Mouse (Mus musculus) liver, embryonic 15.5 days (tissue): ENCODE results near the gene Nell2. TPM values are rescaled to one million over a fixed set of nuclear protein-coding genes. Genes with fewer than 3 reads are reported as not detected.

ENCODE experiments used
- ATAC-seq: fragments of 200-750 bp; cut with Nextera tagmentation; 2 replicates; pipeline ENCODE4 v1.8.0; 2017; ENCODE audit warnings: moderate number of reproducible peaks, mild to moderate bottlenecking, moderate library complexity; ENCODE audit not compliant: insufficient read depth
- H3K27ac ChIP-seq: fragments of 300-500 bp; sonication (generic); replicated peaks from 2 replicates; pipeline ENCODE4 v1.5.1; 2015; ENCODE audit warnings: mild to moderate bottlenecking, inconsistent platforms
- H3K27me3 ChIP-seq: fragments of 300-500 bp; sonication (generic); 2 replicates; pipeline ENCODE4 v1.6.1; 2015; ENCODE audit warnings: mild to moderate bottlenecking, inconsistent platforms
- H3K36me3 ChIP-seq: fragments of 300-500 bp; sonication (generic); replicated peaks from 2 replicates; pipeline ENCODE4 v1.6.1; 2015; ENCODE audit warnings: moderate library complexity, mild to moderate bottlenecking, inconsistent platforms
- H3K4me1 ChIP-seq: fragments of 300-500 bp; sonication (generic); replicated peaks from 2 replicates; pipeline ENCODE4 v1.6.1; 2015; ENCODE audit warnings: inconsistent platforms
- H3K4me2 ChIP-seq: fragments of 300-500 bp; sonication (generic); 2 replicates; pipeline ENCODE4 v1.6.1; 2015; ENCODE audit warnings: moderate library complexity, mild to moderate bottlenecking, inconsistent platforms
- H3K4me3 ChIP-seq: fragments of 300-500 bp; sonication (generic); replicated peaks from 2 replicates; pipeline ENCODE4 v1.5.1; 2015; ENCODE audit warnings: mild to moderate bottlenecking, inconsistent platforms
- H3K9ac ChIP-seq: fragments of 300-500 bp; sonication (generic); 2 replicates; pipeline ENCODE4 v1.6.1; 2015; ENCODE audit warnings: moderate library complexity, mild to moderate bottlenecking, inconsistent platforms
- H3K9me3 ChIP-seq: fragments of 300-500 bp; sonication (generic); replicated peaks from 2 replicates; pipeline ENCODE4 v1.6.1; 2016; ENCODE audit warnings: inconsistent platforms
- WGBS: fragments of 180-500 bp; shearing (Covaris S2); methylation state at CpG from one replicate; pipeline ENCODE4 v1.1.7; 2015; ENCODE audit warnings: mixed read lengths; ENCODE audit not compliant: insufficient replicate concordance; 5-methylcytosine and 5-hydroxymethylcytosine counted together
- polyA plus RNA-seq: library from polyadenylated mRNA; unstranded; fragments of >200 nt; fragmentation: Nextera tagmentation; extraction: Ambion mirVana; gene quantifications from 2 replicates; pipeline ENCODE4 v1.2.1, GENCODE M21; 2015

Gene Nell2
- polyA plus RNA-seq, 1 experiment from 2014 or later: 0.36 TPM

GRCm38 (mm10) chr15:95334323-95335296 lies 193.7 kb downstream of the Nell2 start:
- H3K4me1 ChIP-seq: no peaks in the 10 kb centered on the region
- H3K36me3 ChIP-seq: no peaks in the 10 kb centered on the region
- WGBS: 60% methylated on average over 11 of the region's 11 CpGs
- no peaks in the 10 kb centered on the region for H3K9me3 ChIP-seq
- ATAC-seq: no peak
- no peak overlapping the region for H3K9ac ChIP-seq
- H3K27ac ChIP-seq: no peak overlapping the region
- no peak overlapping the region for H3K4me3 ChIP-seq
- no peaks in the 10 kb centered on the region for H3K27me3 ChIP-seq
- no peak overlapping the region for H3K4me2 ChIP-seq

GRCm38 (mm10) chr15:95333229-95333628 lies 195.1 kb downstream of the Nell2 start:
- no peaks in the 10 kb centered on the region for H3K27me3 ChIP-seq
- WGBS: 49% methylated on average over 4 of the region's 4 CpGs
- H3K4me3 ChIP-seq: no peak overlapping the region
- no peak overlapping the region for H3K4me2 ChIP-seq
- ATAC-seq: no peak
- no peaks in the 10 kb centered on the region for H3K36me3 ChIP-seq
- H3K4me1 ChIP-seq: no peaks in the 10 kb centered on the region
- no peak overlapping the region for H3K27ac ChIP-seq
- H3K9me3 ChIP-seq: no peaks in the 10 kb centered on the region
- H3K9ac ChIP-seq: no peak overlapping the region

- Histone ChIP-seq H3K9ac (no peak overlapping the region), H3K4me2 (no peak overlapping the region), H3K36me3 (no peaks in the 10 kb centered on the region), H3K4me3 (no peak overlapping the region), H3K9me3 (no peaks in the 10 kb centered on the region), H3K27ac (no peak overlapping the region), H3K27me3 (no peaks in the 10 kb centered on the region), H3K4me1 (no peaks in the 10 kb centered on the region)
- ATAC-seq: no peak
- WGBS: 35% methylated on average over 2 of the region's 2 CpGs
Measured at GRCm38 (mm10) chr15:95330926-95331325, 197.4 kb downstream of the Nell2 start.

GRCm38 (mm10) chr15:95322744-95323143 lies 205.6 kb downstream of the Nell2 start:
- no peaks in the 10 kb centered on the region for H3K36me3 ChIP-seq
- H3K4me1 ChIP-seq: no peaks in the 10 kb centered on the region
- 68% methylated on average over 2 of the region's 2 CpGs for WGBS
- no peak overlapping the region for H3K9ac ChIP-seq
- H3K9me3 ChIP-seq: no peaks in the 10 kb centered on the region
- no peak overlapping the region for H3K4me3 ChIP-seq
- H3K27me3 ChIP-seq: no peaks in the 10 kb centered on the region
- H3K4me2 ChIP-seq: no peak overlapping the region
- H3K27ac ChIP-seq: no peak overlapping the region
- ATAC-seq: no peak

- Histone ChIP-seq H3K27ac (no peak overlapping the region), H3K36me3 (no peaks in the 10 kb centered on the region), H3K9me3 (no peaks in the 10 kb centered on the region), H3K27me3 (no peaks in the 10 kb centered on the region), H3K9ac (no peak overlapping the region), H3K4me3 (no peak overlapping the region), H3K4me2 (no peak overlapping the region), H3K4me1 (no peaks in the 10 kb centered on the region)
- 38% methylated on average over 4 of the region's 4 CpGs for WGBS
- ATAC-seq: no peak
Measured at GRCm38 (mm10) chr15:95316626-95317025, 211.7 kb downstream of the Nell2 start.

GRCm38 (mm10) chr15:95314808-95315145 lies 213.6 kb downstream of the Nell2 start:
- Histone ChIP-seq H3K9ac (no peak overlapping the region), H3K4me1 (no peaks in the 10 kb centered on the region), H3K4me2 (no peak overlapping the region), H3K36me3 (no peaks in the 10 kb centered on the region), H3K4me3 (no peak overlapping the region), H3K27me3 (no peaks in the 10 kb centered on the region), H3K9me3 (no peaks in the 10 kb centered on the region), H3K27ac (no peak overlapping the region)
- no peak for ATAC-seq
- 75% methylated on average over 5 of the region's 5 CpGs for WGBS

GRCm38 (mm10) chr15:95314121-95314807 lies 214.1 kb downstream of the Nell2 start:
- no peak for ATAC-seq
- H3K27me3 ChIP-seq: no peaks in the 10 kb centered on the region
- H3K9me3 ChIP-seq: no peaks in the 10 kb centered on the region
- H3K4me3 ChIP-seq: no peak overlapping the region
- H3K27ac ChIP-seq: no peak overlapping the region
- H3K36me3 ChIP-seq: no peaks in the 10 kb centered on the region
- H3K4me1 ChIP-seq: no peaks in the 10 kb centered on the region
- H3K9ac ChIP-seq: no peak overlapping the region
- WGBS: 58% methylated on average over 16 of the region's 16 CpGs
- no peak overlapping the region for H3K4me2 ChIP-seq

GRCm38 (mm10) chr15:95313286-95313685 lies 215.1 kb downstream of the Nell2 start:
- no peaks in the 10 kb centered on the region for H3K27me3 ChIP-seq
- ATAC-seq: no peak
- 55% methylated on average over 5 of the region's 5 CpGs for WGBS
- no peak overlapping the region for H3K27ac ChIP-seq
- no peak overlapping the region for H3K4me2 ChIP-seq
- H3K4me3 ChIP-seq: no peak overlapping the region
- no peaks in the 10 kb centered on the region for H3K9me3 ChIP-seq
- H3K4me1 ChIP-seq: no peaks in the 10 kb centered on the region
- no peaks in the 10 kb centered on the region for H3K36me3 ChIP-seq
- H3K9ac ChIP-seq: no peak overlapping the region

GRCm38 (mm10) chr15:95304102-95304501 lies 224.3 kb downstream of the Nell2 start:
- no peak for ATAC-seq
- Histone ChIP-seq H3K4me1 (no peaks in the 10 kb centered on the region), H3K27me3 (no peaks in the 10 kb centered on the region), H3K4me2 (no peak overlapping the region), H3K27ac (no peak overlapping the region), H3K9ac (no peak overlapping the region), H3K4me3 (no peak overlapping the region), H3K36me3 (no peaks in the 10 kb centered on the region), H3K9me3 (no peaks in the 10 kb centered on the region; the same call in 1 of the 2 replicates)
- 57% methylated on average over 8 of the region's 8 CpGs for whole genome bisulfite sequencing

- no peaks in the 10 kb centered on the region; the same call in 1 of the 2 replicates for H3K9me3 ChIP-seq
- H3K27ac ChIP-seq: no peak overlapping the region
- H3K36me3 ChIP-seq: no peaks in the 10 kb centered on the region
- no peak for ATAC-seq
- no peak overlapping the region for H3K9ac ChIP-seq
- H3K27me3 ChIP-seq: no peaks in the 10 kb centered on the region
- H3K4me3 ChIP-seq: no peak overlapping the region
- 72% methylated on average over 10 of the region's 10 CpGs for WGBS
- no peaks in the 10 kb centered on the region for H3K4me1 ChIP-seq
- no peak overlapping the region for H3K4me2 ChIP-seq
Measured at GRCm38 (mm10) chr15:95296561-95296960, 231.8 kb downstream of the Nell2 start.

GRCm38 (mm10) chr15:95289047-95289446 lies 239.3 kb downstream of the Nell2 start:
- Histone ChIP-seq H3K36me3 (no peaks in the 10 kb centered on the region), H3K9me3 (no peaks in the 10 kb centered on the region), H3K9ac (no peak overlapping the region), H3K4me1 (no peaks in the 10 kb centered on the region), H3K27ac (no peak overlapping the region), H3K4me2 (no peak overlapping the region), H3K4me3 (no peak overlapping the region), H3K27me3 (no peaks in the 10 kb centered on the region)
- WGBS: 52% methylated on average over 10 of the region's 10 CpGs
- ATAC-seq: no peak
